Mouse (Mus musculus) forebrain, embryonic 10.5 days (tissue): Measurements from ENCODE around the gene Grip1. TPM values are rescaled to one million over a fixed set of nuclear protein-coding genes. Genes with fewer than 3 reads are reported as not detected.

Experiments
- DNase-seq: peaks from one replicate; pipeline ENCODE4 v3.0.0-alpha.2; 2017; ENCODE audit warnings: low spot score; ENCODE audit errors: extremely low spot score
- H3K27ac ChIP-seq: fragments of 300-500 bp; sonication (generic); 2 replicates; pipeline ENCODE4 v1.5.1; 2016; ENCODE audit warnings: mild to moderate bottlenecking
- H3K27me3 ChIP-seq: fragments of 300-500 bp; sonication (generic); 2 replicates; pipeline ENCODE4 v1.6.1; 2016; ENCODE audit warnings: mild to moderate bottlenecking; ENCODE audit not compliant: poor library complexity, severe bottlenecking
- H3K36me3 ChIP-seq: fragments of 300-500 bp; sonication (generic); replicated peaks from 2 replicates; pipeline ENCODE4 v1.6.1; 2016; ENCODE audit warnings: mild to moderate bottlenecking, moderate library complexity
- H3K4me1 ChIP-seq: fragments of 300-500 bp; sonication (generic); 2 replicates; pipeline ENCODE4 v1.6.1; 2016
- H3K4me3 ChIP-seq: fragments of 300-500 bp; sonication (generic); 2 replicates; pipeline ENCODE4 v1.5.1; 2016; ENCODE audit warnings: mild to moderate bottlenecking, moderate library complexity
- H3K9me3 ChIP-seq: fragments of 300-500 bp; sonication (generic); 2 replicates; pipeline ENCODE4 v1.6.1; 2016; ENCODE audit warnings: mild to moderate bottlenecking, moderate library complexity
- WGBS: fragments of 180-500 bp; shearing (Covaris S2); methylation state at CpG from one replicate; pipeline ENCODE4 v1.1.7; 2016; 5-methylcytosine and 5-hydroxymethylcytosine counted together
- polyA plus RNA-seq: library from polyadenylated mRNA; unstranded; fragments of >200 nt; fragmentation: Nextera tagmentation; extraction: Ambion mirVana; gene quantifications from 2 replicates; pipeline ENCODE4 v1.2.1, GENCODE M21; 2016

The Grip1 gene
- polyA plus RNA-seq, 1 experiment from 2014 or later: 4.3 TPM

DNA sequence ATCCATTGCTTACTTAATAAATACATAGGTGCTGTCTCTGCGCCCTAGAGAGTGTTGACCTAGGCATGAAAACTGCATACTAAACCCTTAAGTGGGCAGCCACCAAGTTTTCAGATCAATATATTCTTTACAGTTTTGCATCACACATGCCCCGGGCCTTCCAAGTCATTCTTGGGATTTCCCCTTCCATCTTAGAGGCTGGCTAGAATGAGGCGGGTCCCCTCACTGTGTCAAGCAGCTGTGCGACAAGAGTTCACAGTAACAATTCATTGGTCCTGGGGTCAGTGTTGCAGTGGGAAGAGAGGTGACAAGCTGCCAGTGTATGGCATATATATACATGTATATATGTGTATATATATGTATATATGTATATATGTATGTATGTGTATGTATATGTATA is 388.4 kb downstream of the Grip1 start:
- no peaks in the 10 kb centered on the region for H3K36me3 ChIP-seq
- no peak for DNase-seq
- WGBS: 87% methylated on average over 4 of the region's 4 CpGs
- peaks cover 22% of the 10 kb centered on the region for H3K4me1 ChIP-seq
- H3K9me3 ChIP-seq: no peaks in the 10 kb centered on the region
- H3K4me3 ChIP-seq: no peak overlapping the region
- no peaks in the 10 kb centered on the region for H3K27me3 ChIP-seq
- H3K27ac ChIP-seq: no peak overlapping the region

DNA sequence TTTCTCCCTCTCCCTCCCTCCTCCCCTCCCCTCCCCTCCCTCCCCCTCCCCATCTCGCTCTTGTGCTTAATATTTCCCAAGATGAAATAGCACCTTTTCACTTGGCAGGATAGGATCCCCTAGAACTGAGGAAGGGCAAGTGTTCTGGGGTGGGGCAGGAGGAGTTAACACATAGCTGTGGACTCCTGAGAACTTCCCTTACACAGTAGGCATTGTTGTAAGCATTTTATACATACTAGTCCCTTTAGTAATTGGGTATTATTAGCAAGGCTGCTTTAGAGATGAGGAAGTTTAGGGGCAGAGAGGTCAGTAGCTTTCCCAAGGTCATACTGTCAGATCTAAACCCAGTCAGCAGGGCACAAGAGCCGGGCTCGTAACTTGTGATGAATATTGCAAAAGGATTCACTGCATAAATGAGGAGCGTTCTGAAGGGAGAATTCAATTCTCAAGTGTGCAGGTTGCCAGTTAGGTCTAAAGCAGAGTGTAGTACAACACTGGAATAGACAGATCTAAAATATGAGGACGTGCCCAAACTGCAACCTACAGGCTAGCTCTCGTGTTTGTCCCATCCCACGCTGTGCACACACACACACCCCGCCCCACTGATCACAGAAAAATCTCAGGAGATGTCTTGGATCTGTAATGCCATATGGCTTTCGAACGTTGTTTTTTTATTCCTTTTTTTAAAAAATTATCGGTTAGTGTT is 392.2 kb downstream of the Grip1 start:
- no peaks in the 10 kb centered on the region for H3K36me3 ChIP-seq
- no peak overlapping the region for H3K4me3 ChIP-seq
- H3K4me1 ChIP-seq: peaks cover 17% of the 10 kb centered on the region
- 85% methylated on average over 11 of the region's 11 CpGs for WGBS
- H3K9me3 ChIP-seq: no peaks in the 10 kb centered on the region
- H3K27me3 ChIP-seq: no peaks in the 10 kb centered on the region
- DNase-seq: no peak
- H3K27ac ChIP-seq: no peak overlapping the region

- H3K4me3 ChIP-seq: no peak overlapping the region
- no peaks in the 10 kb centered on the region for H3K27me3 ChIP-seq
- no peaks in the 10 kb centered on the region for H3K36me3 ChIP-seq
- no peak overlapping the region for H3K27ac ChIP-seq
- WGBS: 88% methylated on average over 11 of the region's 11 CpGs
- DNase-seq: no peak
- peaks cover 15% of the 10 kb centered on the region; the same call in 1 of the 2 replicates for H3K4me1 ChIP-seq
- no peaks in the 10 kb centered on the region; the same call in 1 of the 2 replicates for H3K9me3 ChIP-seq
These were observed 398.0 kb downstream of the Grip1 start for GRCm38 (mm10) chr10:119851594-119851993.

DNA sequence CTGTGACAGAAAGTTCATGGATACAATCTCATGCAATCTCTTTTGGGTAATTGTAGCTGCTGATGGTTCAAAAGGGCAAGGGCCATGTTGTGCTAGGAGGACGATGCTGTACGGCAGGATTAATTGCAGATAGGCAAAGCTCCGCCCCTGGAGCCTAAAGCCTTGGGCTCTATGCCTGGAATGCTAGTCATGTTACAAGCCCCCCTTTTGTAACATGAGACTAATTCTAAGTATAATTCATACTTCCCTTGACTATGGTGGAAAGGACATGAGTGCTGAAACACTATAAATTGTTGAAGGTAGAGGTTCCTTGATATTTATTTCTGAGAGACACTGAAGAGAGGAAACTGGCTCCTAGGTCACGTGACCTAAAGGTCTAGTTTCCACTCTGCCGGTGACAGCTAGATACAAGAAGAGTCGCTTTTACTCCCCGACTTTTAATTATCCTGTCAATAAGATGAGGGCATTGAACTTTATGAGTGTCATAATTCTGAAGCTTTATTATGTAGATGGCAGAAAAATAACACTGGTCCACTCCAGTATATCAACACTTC is 399.0 kb downstream of the Grip1 start:
- DNase-seq: no peak
- no peaks in the 10 kb centered on the region; the same call in 1 of the 2 replicates for H3K9me3 ChIP-seq
- peaks cover 15% of the 10 kb centered on the region; the same call in 1 of the 2 replicates for H3K4me1 ChIP-seq
- no peaks in the 10 kb centered on the region for H3K36me3 ChIP-seq
- H3K4me3 ChIP-seq: no peak overlapping the region
- WGBS: 85% methylated on average over 7 of the region's 7 CpGs
- H3K27ac ChIP-seq: no peak overlapping the region
- no peaks in the 10 kb centered on the region for H3K27me3 ChIP-seq

DNA sequence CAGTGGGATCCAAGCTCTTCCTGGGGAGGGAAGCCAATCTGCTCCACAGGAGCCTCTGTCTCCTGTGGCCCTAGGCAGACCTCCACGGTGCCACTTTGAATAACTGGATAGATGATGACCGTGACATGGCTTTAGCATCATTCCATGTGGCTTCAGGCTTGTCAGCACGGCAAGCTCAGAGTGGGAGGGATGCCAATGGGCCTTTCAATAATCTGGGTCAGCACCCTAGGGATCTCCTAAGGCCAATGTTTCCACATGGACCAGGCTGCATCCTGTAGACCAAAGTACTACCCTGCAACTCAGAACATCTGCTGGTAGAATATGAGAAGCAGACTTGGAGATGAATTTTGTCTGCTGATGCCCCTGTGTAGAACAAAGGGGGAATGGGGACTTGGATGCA is 414.1 kb downstream of the Grip1 start:
- DNase-seq: no peak
- 80% methylated on average over 3 of the region's 3 CpGs for WGBS
- Histone ChIP-seq H3K4me1 (no peaks in the 10 kb centered on the region), H3K36me3 (peaks cover 6% of the 10 kb centered on the region), H3K27me3 (no peaks in the 10 kb centered on the region), H3K27ac (no peak overlapping the region), H3K4me3 (no peak overlapping the region), H3K9me3 (peaks cover 37% of the 10 kb centered on the region)

- WGBS: 94% methylated on average over 11 of the region's 11 CpGs
- H3K27me3 ChIP-seq: no peaks in the 10 kb centered on the region
- no peak for DNase-seq
- peaks cover 6% of the 10 kb centered on the region for H3K36me3 ChIP-seq
- H3K9me3 ChIP-seq: peaks cover 32% of the 10 kb centered on the region
- H3K4me3 ChIP-seq: no peak overlapping the region
- H3K27ac ChIP-seq: no peak overlapping the region
- H3K4me1 ChIP-seq: no peaks in the 10 kb centered on the region
These were observed 415.5 kb downstream of the Grip1 start for GRCm38 (mm10) chr10:119868995-119869579.

DNA sequence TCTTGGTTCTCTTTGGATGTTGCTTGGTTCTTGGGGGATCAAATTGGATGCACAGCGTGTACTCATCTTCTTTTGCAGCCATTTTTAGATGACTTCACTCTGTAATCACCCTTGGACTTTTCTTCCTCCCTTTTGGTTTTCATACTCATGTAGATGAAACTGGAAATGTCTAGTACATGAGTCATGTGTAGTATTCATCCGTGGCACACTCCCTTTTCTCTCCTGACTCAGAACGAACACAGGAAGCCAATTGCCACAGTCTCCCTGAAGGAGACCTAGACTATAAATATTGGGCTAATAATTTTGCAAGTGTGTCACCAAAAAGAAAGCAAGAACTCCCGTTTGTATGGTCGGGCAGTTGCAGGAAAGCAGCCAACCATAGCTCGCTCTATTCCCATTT is 423.1 kb downstream of the Grip1 start:
- Histone ChIP-seq H3K27me3 (no peaks in the 10 kb centered on the region), H3K27ac (no peak overlapping the region), H3K4me3 (no peak overlapping the region), H3K4me1 (peaks cover 3% of the 10 kb centered on the region; the same call in 1 of the 2 replicates), H3K36me3 (no peaks in the 10 kb centered on the region), H3K9me3 (no peaks in the 10 kb centered on the region)
- WGBS: 88% methylated on average over 6 of the region's 6 CpGs
- no peak for DNase-seq

GRCm38 (mm10) chr10:119878331-119878730 is 424.7 kb downstream of the Grip1 start:
- H3K4me3 ChIP-seq: no peak overlapping the region
- H3K4me1 ChIP-seq: peaks cover 3% of the 10 kb centered on the region; the same call in 1 of the 2 replicates
- DNase-seq: no peak
- H3K27ac ChIP-seq: no peak overlapping the region
- no peaks in the 10 kb centered on the region for H3K9me3 ChIP-seq
- 80% methylated on average over 12 of the region's 12 CpGs for WGBS
- H3K36me3 ChIP-seq: no peaks in the 10 kb centered on the region
- H3K27me3 ChIP-seq: no peaks in the 10 kb centered on the region

DNA sequence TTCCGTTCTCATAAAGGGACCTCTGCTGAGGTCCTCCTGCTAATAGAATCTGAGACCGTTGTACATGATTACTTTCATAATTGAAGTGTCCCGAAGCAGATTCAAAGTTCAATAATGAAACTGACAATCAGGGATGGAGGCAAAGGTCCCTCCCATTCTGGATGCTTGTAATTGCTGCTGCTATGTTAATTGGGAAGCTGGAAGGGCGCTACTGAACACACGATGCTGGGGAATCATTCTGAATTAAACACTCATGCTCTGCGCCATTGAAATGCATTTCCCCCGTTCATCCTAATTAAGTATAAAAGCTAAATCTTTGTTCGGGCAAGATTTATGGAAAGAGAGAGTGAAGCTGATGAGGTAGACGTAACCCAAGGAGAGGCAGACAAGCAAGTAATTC is 431.0 kb downstream of the Grip1 start:
- H3K4me1 ChIP-seq: no peaks in the 10 kb centered on the region; the same call in 1 of the 2 replicates
- H3K4me3 ChIP-seq: no peak overlapping the region
- H3K36me3 ChIP-seq: no peaks in the 10 kb centered on the region
- no peak for DNase-seq
- H3K27ac ChIP-seq: no peak overlapping the region
- no peaks in the 10 kb centered on the region for H3K27me3 ChIP-seq
- H3K9me3 ChIP-seq: no peaks in the 10 kb centered on the region
- 83% methylated on average over 9 of the region's 9 CpGs for WGBS

DNA sequence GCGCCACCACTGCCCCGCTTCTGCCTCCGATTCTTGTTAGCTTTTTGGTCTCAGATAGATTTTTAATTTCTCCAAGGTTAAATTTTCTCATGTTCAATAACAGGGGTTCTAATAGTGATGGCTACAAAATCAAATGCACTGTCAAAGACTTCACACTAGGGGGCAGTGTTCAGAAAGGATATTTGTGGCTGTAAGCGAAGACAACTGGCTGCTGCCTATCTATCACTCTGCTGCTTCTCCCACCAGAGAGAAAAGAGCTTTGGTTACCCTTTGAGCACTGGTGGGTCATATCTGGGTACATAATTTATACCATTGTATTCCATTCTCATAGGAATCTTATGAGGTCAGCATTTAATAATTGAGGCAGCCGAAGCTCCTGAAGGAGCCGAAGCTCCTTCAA is 431.9 kb downstream of the Grip1 start:
- Histone ChIP-seq H3K27ac (no peak overlapping the region), H3K9me3 (peaks cover under 1% of the 10 kb centered on the region; the same call in 1 of the 2 replicates), H3K27me3 (no peaks in the 10 kb centered on the region), H3K4me3 (no peak overlapping the region), H3K4me1 (no peaks in the 10 kb centered on the region), H3K36me3 (no peaks in the 10 kb centered on the region)
- DNase-seq: no peak
- 86% methylated on average over 6 of the region's 6 CpGs for WGBS

GRCm38 (mm10) chr10:119886681-119887080 is 433.1 kb downstream of the Grip1 start:
- no peak overlapping the region for H3K27ac ChIP-seq
- no peaks in the 10 kb centered on the region for H3K27me3 ChIP-seq
- no peaks in the 10 kb centered on the region for H3K4me1 ChIP-seq
- WGBS: 85% methylated on average over 1 of the region's 1 CpGs
- H3K9me3 ChIP-seq: peaks cover 12% of the 10 kb centered on the region; the same call in 1 of the 2 replicates
- no peak overlapping the region for H3K4me3 ChIP-seq
- no peaks in the 10 kb centered on the region for H3K36me3 ChIP-seq
- no peak for DNase-seq

GRCm38 (mm10) chr10:119902754-119903153 is 449.1 kb downstream of the Grip1 start:
- no peak overlapping the region for H3K27ac ChIP-seq
- DNase-seq: no peak
- H3K36me3 ChIP-seq: no peaks in the 10 kb centered on the region
- no peaks in the 10 kb centered on the region for H3K27me3 ChIP-seq
- H3K9me3 ChIP-seq: peaks cover 4% of the 10 kb centered on the region; the same call in 1 of the 2 replicates
- WGBS: 84% methylated on average over 4 of the region's 4 CpGs
- H3K4me1 ChIP-seq: no peaks in the 10 kb centered on the region
- H3K4me3 ChIP-seq: no peak overlapping the region

GRCm38 (mm10) chr10:119906869-119907268 is 453.2 kb downstream of the Grip1 start:
- Histone ChIP-seq H3K4me3 (no peak overlapping the region), H3K27ac (no peak overlapping the region), H3K9me3 (no peaks in the 10 kb centered on the region), H3K27me3 (no peaks in the 10 kb centered on the region), H3K36me3 (no peaks in the 10 kb centered on the region), H3K4me1 (no peaks in the 10 kb centered on the region)
- DNase-seq: no peak
- WGBS: 87% methylated on average over 7 of the region's 7 CpGs
